Mouse (Mus musculus) limb, embryonic 13.5 days (tissue): ENCODE measurements around the gene Cab39. TPM values are rescaled to one million over a fixed set of nuclear protein-coding genes. Genes with fewer than 3 reads are reported as not detected.

ENCODE experiments used
- ATAC-seq: fragments of 200-750 bp; cut with Nextera tagmentation; 2 replicates; pipeline ENCODE4 v1.8.0; 2017; ENCODE audit warnings: low read depth, moderate number of reproducible peaks, moderate TSS enrichment; ENCODE audit not compliant: low FRiP score
- H3K27ac ChIP-seq: fragments of 300-500 bp; sonication (generic); 2 replicates; pipeline ENCODE4 v1.5.1; 2015; ENCODE audit warnings: inconsistent platforms, mild to moderate bottlenecking, moderate library complexity
- H3K27me3 ChIP-seq: fragments of 300-500 bp; sonication (generic); 2 replicates; pipeline ENCODE4 v1.6.1; 2015; ENCODE audit warnings: mild to moderate bottlenecking, inconsistent platforms
- H3K36me3 ChIP-seq: fragments of 300-500 bp; sonication (generic); 2 replicates; pipeline ENCODE4 v1.6.1; 2015; ENCODE audit warnings: inconsistent platforms, mild to moderate bottlenecking, moderate library complexity
- H3K4me1 ChIP-seq: fragments of 300-500 bp; sonication (generic); 2 replicates; pipeline ENCODE4 v1.6.1; 2015; ENCODE audit warnings: inconsistent platforms
- H3K4me2 ChIP-seq: fragments of 300-500 bp; sonication (generic); replicated peaks from 2 replicates; pipeline ENCODE4 v1.6.1; 2015; ENCODE audit warnings: inconsistent platforms, mild to moderate bottlenecking, moderate library complexity
- H3K4me3 ChIP-seq: fragments of 300-500 bp; sonication (generic); 2 replicates; pipeline ENCODE4 v1.5.1; 2015; ENCODE audit warnings: moderate library complexity, mild to moderate bottlenecking, inconsistent platforms
- H3K9ac ChIP-seq: fragments of 300-500 bp; sonication (generic); 2 replicates; pipeline ENCODE4 v1.6.1; 2015; ENCODE audit warnings: mild to moderate bottlenecking, inconsistent platforms
- H3K9me3 ChIP-seq: fragments of 300-500 bp; sonication (generic); 2 replicates; pipeline ENCODE4 v1.6.1; 2016; ENCODE audit warnings: inconsistent platforms
- WGBS: fragments of 180-500 bp; shearing (Covaris S2); methylation state at CpG from one replicate; pipeline ENCODE4 v1.1.7; 2015; 5-methylcytosine and 5-hydroxymethylcytosine counted together
- polyA plus RNA-seq: library from polyadenylated mRNA; unstranded; fragments of >200 nt; fragmentation: Nextera tagmentation; extraction: Ambion mirVana; gene quantifications from 2 replicates; pipeline ENCODE4 v1.2.1, GENCODE M21; 2015

Cab39 gene
- 28.1 and 28.5 TPM in 2 replicates for polyA plus RNA-seq

DNA sequence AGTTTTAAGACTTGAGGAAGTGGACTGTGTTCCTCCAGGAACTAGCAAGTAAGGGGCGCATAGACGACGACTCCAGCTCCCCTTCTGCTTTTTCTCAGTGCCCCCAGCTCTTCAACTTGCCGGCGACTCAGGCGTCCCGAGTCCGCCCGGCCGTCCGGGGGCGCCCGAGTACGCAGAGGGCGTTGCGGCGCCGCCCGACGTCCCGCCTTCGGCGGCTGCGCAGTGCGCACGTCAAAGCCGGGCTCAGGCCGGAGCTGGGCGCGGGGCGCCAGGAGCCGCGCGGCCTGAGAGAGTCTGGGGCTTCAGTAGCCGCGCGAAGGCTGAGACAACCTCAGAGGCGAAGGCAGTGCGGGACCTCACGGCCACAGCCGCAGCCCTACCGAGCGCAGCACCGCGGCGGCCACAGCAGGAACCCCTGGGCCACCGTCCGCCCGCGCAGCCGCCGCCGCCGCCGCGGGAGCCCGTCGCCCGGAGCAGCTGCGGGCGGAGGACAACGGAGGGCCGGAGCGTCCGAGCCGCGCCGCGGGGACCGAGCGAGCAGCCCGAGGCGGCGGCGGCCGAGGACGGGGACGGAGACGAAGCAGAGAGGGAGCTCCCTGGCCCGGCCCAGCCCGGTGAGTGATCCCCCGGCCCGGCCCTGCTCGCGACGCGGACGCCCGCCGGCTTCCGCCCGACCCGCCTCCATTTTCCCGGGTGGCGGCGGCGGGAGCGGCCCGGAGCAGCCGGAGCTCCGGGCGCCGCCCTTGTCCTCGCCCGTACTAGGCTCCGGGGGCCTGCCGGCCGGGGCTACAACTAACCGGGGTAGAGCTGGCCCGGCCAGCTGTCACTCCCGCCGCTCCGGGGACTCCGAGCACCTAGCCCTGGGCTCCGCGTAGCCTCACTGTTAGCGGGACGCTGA is at the start of gene Cab39:
Gene Cab39 (plus strand): TSS at position 234 of the 898 bp plus-strand sequence.
- H3K9me3 ChIP-seq: no peaks in the 10 kb centered on the region
- peak within 1 kb of the TSS; percentile 94 for H3K9ac ChIP-seq
- peak within 1 kb of the TSS; percentile 89 for H3K4me3 ChIP-seq
- peaks cover 23% of the 10 kb centered on the region for H3K4me1 ChIP-seq
- no peaks in the 10 kb centered on the region for H3K27me3 ChIP-seq
- under 1% methylated on average over 100 of the region's 118 CpGs for WGBS
- ATAC-seq: peak; percentile 93
- peak within 1 kb of the TSS; percentile 93 for H3K27ac ChIP-seq
- peak within 1 kb of the TSS; percentile 91 for H3K4me2 ChIP-seq
- H3K36me3 ChIP-seq: 0 out of 2 replicates have a peak, but pooled peaks cover 2% of the 10 kb centered on the region

DNA sequence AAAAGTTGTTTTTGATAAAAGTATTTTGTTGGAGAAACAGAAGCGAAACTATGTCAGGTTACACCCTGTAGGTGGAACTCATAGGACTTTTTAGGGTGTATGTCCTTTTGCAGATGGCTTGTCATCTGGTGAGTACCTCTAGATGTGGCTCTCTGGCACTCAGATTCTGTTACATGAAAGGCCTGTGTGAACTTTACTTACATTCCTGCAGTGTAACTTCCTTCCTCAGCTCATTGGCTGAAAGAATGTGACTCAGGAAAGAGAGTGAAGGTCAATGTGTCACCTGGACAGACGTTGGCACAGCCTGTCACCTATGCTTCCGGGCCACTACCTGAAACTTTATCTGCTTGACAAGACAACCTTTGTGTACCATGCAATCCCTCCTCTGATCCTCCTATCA is 48.7 kb upstream of the Cab39 start:
- no peak overlapping the region for H3K9ac ChIP-seq
- ATAC-seq: no peak
- no peaks in the 10 kb centered on the region for H3K36me3 ChIP-seq
- no peaks in the 10 kb centered on the region for H3K27me3 ChIP-seq
- no peak overlapping the region for H3K4me2 ChIP-seq
- no peaks in the 10 kb centered on the region for H3K9me3 ChIP-seq
- no peak overlapping the region for H3K4me3 ChIP-seq
- H3K27ac ChIP-seq: no peak overlapping the region
- H3K4me1 ChIP-seq: no peaks in the 10 kb centered on the region
- 76% methylated on average over 3 of the region's 3 CpGs for WGBS

DNA sequence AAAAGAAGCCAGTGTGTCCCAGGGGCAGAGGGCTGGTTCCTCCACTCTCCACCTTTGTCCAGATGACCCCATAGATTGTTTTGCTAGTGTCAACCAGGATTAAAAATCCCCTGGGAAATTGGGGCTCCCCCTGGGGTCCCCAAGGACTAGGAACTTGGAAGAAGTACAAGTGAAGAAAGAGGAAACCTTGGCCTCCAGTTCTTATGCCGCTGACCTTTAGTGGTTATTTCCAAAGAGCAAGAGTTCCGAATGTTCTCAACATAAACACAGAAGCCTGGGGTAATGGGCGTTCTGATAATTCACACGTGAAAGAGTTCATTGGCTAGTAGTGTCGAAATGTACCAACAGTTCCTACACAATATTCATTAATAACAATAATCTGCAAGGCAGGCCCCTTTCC is 46.7 kb upstream of the Cab39 start:
- H3K9me3 ChIP-seq: no peaks in the 10 kb centered on the region
- no peaks in the 10 kb centered on the region for H3K27me3 ChIP-seq
- H3K36me3 ChIP-seq: no peaks in the 10 kb centered on the region
- H3K27ac ChIP-seq: no peak overlapping the region
- H3K4me1 ChIP-seq: no peaks in the 10 kb centered on the region
- H3K4me2 ChIP-seq: no peak overlapping the region
- 84% methylated on average over 5 of the region's 5 CpGs for WGBS
- H3K9ac ChIP-seq: no peak overlapping the region
- H3K4me3 ChIP-seq: no peak overlapping the region
- no peak for ATAC-seq

DNA sequence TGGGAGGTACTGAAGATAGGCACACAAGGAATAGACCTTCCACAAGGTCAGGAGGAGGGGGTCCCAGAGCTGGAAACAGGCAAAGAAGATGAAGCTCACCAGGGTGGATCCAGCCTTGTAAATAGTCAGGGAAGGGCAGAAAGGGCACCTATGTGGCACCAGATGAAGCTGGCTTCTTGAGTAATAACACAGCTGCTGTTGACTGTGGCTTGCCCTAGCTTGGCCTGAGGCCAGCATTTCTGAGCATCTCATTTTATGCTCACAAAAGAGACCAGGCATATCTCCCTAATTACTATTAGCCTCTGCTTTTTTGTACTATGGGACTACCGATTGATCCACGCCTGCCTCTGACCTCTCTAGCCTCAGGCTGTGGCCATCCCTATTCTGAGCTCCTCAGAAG is 43.4 kb upstream of the Cab39 start:
- 92% methylated on average over 2 of the region's 2 CpGs for WGBS
- Histone ChIP-seq H3K4me3 (no peak overlapping the region), H3K27ac (no peak overlapping the region)

DNA sequence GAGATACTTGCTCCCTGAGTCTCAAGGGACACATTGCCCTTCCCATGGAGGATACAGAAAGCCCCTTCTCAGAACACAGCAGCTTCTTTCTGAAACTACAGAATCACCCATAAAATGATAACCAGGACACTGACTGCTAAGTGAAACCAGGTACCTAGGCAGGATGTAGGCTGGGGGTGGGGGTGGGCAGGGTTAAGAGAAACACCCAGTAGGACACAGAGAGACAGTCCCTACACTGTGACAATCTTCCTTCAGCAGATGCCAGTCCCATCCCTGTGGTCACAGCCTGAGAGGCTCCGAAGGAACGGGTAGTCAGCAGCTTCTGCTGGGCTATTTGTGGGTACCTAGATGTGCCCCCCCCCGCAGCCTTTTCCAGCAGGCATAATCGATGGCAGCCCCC is 42.6 kb upstream of the Cab39 start:
- H3K27me3 ChIP-seq: no peaks in the 10 kb centered on the region
- no peaks in the 10 kb centered on the region for H3K4me1 ChIP-seq
- H3K9ac ChIP-seq: no peak overlapping the region
- no peaks in the 10 kb centered on the region for H3K36me3 ChIP-seq
- H3K4me3 ChIP-seq: no peak overlapping the region
- no peak overlapping the region for H3K4me2 ChIP-seq
- no peak overlapping the region for H3K27ac ChIP-seq
- WGBS: 89% methylated on average over 4 of the region's 4 CpGs
- ATAC-seq: no peak
- H3K9me3 ChIP-seq: no peaks in the 10 kb centered on the region

More for the DNA sequence above, 43.4 kb upstream of the Cab39 start:
- no peaks in the 10 kb centered on the region for H3K36me3 ChIP-seq
- H3K4me2 ChIP-seq: no peak overlapping the region
- no peak for ATAC-seq
- H3K9ac ChIP-seq: no peak overlapping the region
- H3K9me3 ChIP-seq: no peaks in the 10 kb centered on the region
- H3K4me1 ChIP-seq: no peaks in the 10 kb centered on the region
- no peaks in the 10 kb centered on the region for H3K27me3 ChIP-seq

DNA sequence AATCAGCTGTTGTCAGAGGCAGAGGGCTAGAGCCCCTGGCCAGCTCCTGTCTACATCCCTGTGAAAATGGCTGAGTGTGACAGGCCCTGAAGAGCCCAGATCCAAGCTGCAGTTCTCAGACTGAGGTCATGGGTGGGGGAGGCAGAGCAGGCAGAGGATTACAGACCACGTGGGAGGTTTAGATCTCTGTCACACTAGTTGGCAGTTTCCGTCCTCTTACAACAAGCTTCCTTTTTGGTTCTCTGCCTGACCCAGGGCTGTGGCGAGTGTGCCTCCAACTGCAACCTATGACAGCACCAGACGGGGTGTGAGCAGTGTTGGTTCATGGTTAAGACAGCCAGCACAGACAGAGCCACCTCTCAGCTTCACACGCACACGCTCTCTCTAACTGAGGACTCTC is 41.7 kb upstream of the Cab39 start:
- Histone ChIP-seq H3K4me1 (no peaks in the 10 kb centered on the region), H3K4me2 (no peak overlapping the region), H3K27me3 (no peaks in the 10 kb centered on the region), H3K9ac (no peak overlapping the region), H3K27ac (no peak overlapping the region), H3K36me3 (no peaks in the 10 kb centered on the region), H3K9me3 (no peaks in the 10 kb centered on the region), H3K4me3 (no peak overlapping the region)
- 56% methylated on average over 6 of the region's 6 CpGs for WGBS
- peak; percentile 75 for ATAC-seq

DNA sequence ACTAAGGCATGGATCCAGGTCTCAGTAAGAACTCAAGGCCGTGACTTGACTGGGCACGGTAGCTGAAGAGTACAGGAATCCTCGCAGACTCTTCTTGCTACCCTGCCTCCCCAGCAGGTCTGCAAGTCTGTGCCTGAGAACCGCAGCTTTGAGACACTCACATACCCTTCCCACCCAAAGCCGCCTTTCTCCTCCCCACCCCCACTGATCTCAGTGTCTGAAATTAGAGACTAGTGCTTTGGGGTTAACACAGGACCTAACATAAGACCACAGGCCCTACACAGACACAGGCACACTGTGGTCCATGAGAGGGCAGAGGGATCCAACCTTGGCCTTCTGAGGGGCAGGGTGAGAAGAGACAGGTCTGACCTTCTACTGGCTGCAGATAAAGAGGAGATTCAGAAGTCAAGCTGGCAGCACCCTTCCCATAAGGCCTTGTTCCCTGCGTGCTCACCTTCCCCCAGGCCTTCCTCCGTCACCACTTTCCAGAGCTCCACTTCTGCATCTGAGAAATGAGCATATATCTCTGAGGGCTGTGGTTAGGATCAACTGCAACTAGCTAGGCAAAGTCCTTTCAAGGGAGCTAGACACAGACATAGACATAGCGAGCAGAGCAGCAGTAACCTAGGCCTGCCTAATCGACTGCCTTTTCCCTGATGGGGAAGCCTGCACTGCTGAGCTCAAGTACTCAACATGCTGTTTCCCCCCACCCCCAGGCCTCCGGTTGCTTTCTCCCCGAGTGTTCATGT is 41.1 kb upstream of the Cab39 start:
- Histone ChIP-seq H3K27me3 (no peaks in the 10 kb centered on the region), H3K4me2 (no peak overlapping the region), H3K4me1 (no peaks in the 10 kb centered on the region), H3K27ac (no peak overlapping the region), H3K36me3 (no peaks in the 10 kb centered on the region), H3K9ac (no peak overlapping the region), H3K4me3 (no peak overlapping the region), H3K9me3 (no peaks in the 10 kb centered on the region)
- no peak for ATAC-seq
- 74% methylated on average over 11 of the region's 11 CpGs for WGBS

DNA sequence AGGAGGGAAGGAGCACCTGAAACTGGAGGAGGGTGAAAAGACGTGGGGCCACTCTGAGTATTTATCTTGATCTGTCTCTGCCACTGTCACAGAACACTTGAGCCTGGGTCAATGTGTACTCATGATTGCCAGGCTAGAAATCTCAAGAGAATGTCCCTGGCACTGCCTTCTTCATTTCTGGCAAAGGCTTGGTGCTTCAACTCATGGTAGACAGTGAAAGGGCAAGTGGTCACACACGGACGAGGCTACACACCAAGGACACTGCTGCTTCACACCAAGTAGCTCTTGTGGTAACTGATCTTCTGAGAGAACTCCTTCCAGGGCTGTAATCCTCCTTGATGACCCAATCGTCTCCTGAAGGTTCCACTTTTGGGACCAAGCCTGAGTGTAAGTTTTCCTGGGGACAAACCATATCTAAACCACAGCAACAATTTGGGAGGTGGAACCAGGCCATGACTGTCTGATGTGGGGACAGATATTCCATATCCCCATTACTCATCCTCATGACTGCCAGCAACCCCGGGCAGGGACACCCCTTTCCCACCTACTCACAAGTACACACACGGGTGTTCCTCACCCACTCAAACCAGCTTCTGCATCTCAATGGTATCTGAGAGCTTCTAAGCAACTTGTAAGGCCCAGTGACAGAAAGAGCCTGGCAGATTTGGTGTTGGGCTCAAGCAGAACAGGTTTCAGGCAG is 35.6 kb upstream of the Cab39 start:
- Histone ChIP-seq H3K27me3 (no peaks in the 10 kb centered on the region), H3K27ac (peak overlapping the region; percentile 22; the same call in 1 of the 2 replicates), H3K4me1 (no peaks in the 10 kb centered on the region), H3K9me3 (no peaks in the 10 kb centered on the region), H3K4me3 (no peak overlapping the region), H3K36me3 (no peaks in the 10 kb centered on the region), H3K9ac (no peak overlapping the region), H3K4me2 (peak overlapping the region; percentile 1; the same call in 1 of the 2 replicates)
- WGBS: 76% methylated on average over 6 of the region's 6 CpGs
- ATAC-seq: no peak

DNA sequence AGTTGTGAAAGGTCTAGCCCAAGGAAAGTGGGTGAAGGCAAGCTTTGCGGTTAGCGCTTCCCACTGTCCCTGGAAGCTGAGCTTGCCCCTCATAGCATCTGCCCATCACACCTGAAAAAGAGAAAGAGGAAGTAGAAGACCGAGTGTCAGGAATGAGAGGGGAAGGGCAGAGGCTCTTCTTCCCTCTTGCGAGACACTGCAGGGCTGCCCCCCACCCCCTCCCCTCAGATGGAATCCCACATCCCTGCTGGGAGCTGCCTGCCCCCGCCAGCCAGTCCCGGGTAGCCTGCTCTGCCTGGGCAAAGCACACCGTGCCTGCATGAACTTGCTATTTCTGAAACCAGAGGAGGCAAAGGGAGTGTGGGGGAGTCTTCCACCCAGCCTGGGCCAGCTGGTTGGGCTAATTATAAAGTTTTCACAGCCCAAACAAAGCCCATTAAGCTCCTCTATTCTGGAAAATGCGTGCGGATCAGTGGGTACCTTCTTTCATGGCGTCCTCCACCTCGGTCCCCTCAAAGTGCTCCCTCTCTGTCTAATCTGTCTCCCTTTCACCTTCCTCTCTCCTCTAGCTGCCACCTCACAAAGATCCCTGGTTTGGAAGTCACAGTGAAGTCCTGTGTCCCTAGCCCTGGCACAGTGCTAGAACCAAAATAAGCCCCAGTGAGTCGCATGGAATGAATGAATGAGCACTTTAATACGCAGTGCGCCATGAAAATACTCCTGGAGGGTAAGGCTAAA is 34.8 kb upstream of the Cab39 start:
- Histone ChIP-seq H3K4me3 (no peak overlapping the region), H3K9me3 (no peaks in the 10 kb centered on the region), H3K27me3 (no peaks in the 10 kb centered on the region), H3K4me2 (peak overlapping the region; percentile 1; the same call in 1 of the 2 replicates), H3K4me1 (no peaks in the 10 kb centered on the region), H3K9ac (no peak overlapping the region), H3K36me3 (no peaks in the 10 kb centered on the region), H3K27ac (peak overlapping the region; percentile 22; the same call in 1 of the 2 replicates)
- ATAC-seq: peak; percentile 71
- WGBS: 29% methylated on average over 14 of the region's 14 CpGs

DNA sequence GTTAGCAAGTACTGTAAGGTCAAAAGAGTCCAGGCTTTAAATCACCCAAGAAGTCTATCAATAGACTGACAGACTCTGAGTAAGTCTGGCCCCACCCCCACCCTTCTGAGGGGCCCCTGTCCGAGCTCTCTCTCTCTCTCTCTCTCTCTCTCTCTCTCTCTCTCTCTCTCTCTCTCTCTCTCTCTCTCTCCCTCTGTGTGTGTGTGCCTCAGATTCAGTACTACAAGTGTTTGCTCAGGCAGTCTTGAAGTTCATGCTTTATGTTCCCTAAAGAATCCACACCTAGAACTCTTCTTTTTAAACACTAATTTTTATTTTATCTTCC is 34.3 kb upstream of the Cab39 start:
- H3K9me3 ChIP-seq: no peaks in the 10 kb centered on the region
- H3K9ac ChIP-seq: no peak overlapping the region
- no peak overlapping the region for H3K4me2 ChIP-seq
- 20% methylated on average over 1 of the region's 1 CpGs for WGBS
- 0 out of 2 replicates have a peak, but pooled peaks have one; percentile 15 for ATAC-seq
- H3K4me3 ChIP-seq: no peak overlapping the region
- H3K36me3 ChIP-seq: no peaks in the 10 kb centered on the region
- no peaks in the 10 kb centered on the region for H3K27me3 ChIP-seq
- H3K4me1 ChIP-seq: no peaks in the 10 kb centered on the region
- no peak overlapping the region for H3K27ac ChIP-seq

DNA sequence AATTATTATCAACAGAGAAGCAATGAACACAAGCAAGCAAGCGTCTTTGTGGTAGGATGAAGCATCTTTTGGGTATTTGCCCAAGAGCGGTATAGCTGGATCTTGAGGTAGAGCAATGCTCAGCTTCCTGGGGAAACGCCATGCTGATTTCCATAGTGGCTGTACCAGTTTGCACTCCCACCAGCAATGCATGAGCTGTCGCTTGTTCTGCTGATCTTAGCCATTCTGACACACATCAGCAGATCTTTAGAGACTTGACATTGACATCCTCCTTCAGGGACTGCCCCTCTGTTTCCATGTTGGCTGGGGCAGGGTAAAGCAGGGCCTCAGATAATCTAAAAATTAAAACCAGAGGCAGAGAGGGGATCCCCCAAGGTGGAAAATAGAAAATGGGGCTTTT is 31.6 kb upstream of the Cab39 start:
- no peaks in the 10 kb centered on the region for H3K9me3 ChIP-seq
- no peak overlapping the region for H3K9ac ChIP-seq
- no peaks in the 10 kb centered on the region for H3K4me1 ChIP-seq
- H3K4me3 ChIP-seq: no peak overlapping the region
- H3K27me3 ChIP-seq: no peaks in the 10 kb centered on the region
- no peaks in the 10 kb centered on the region for H3K36me3 ChIP-seq
- no peak for ATAC-seq
- WGBS: 87% methylated on average over 4 of the region's 4 CpGs
- H3K27ac ChIP-seq: no peak overlapping the region
- H3K4me2 ChIP-seq: no peak overlapping the region
